Mouse (Mus musculus) lung, adult 2 months (tissue): ENCODE measurements around the gene Mtch1.

ENCODE experiments used
- CTCF ChIP-seq: fragments of 200-500 bp; IDR thresholded peaks from 2 replicates; pipeline ENCODE4 v1.5.1; 2011; ENCODE audit warnings: mild to moderate bottlenecking, low read length, control low read depth; ENCODE audit not compliant: insufficient read depth
- POLR2A ChIP-seq: fragments of 200-500 bp; IDR thresholded peaks from 2 replicates; pipeline ENCODE4 v1.6.1; 2011; ENCODE audit warnings: low read depth, mild to moderate bottlenecking, control low read depth, low read length, borderline replicate concordance; ENCODE audit errors: extremely low read depth

DNA sequence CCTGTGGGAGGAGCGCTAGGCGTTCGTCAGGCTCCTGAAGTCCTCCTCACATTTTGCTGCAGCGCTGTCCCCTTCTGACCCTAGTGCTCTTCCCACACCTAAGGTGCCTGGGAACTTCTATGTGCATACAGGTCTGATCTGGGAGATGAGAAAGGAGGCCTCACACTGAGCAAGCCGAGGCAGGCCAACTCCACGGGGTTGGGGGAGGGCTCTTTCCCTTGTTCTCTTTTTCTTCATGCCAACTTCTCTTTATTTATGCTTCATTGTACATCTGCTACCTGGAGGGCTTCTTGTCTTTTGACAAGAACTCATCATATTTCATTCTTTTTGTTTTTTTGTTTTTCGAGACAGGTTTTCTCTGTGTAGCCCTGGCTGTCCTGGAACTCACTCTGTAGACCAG lies 55.9 kb downstream of the Mtch1 start:
- TF ChIP-seq POLR2A, result no peak
- no peak for TF ChIP-seq CTCF
